Mouse (Mus musculus): ENCODE results near the gene Traf3ip2.
A peak's percentile ranks its signal among the peaks of the same experiment; 100 is the strongest.

Traf3ip2 gene

GRCm38 (mm10) chr10:39601068-39601467 is 11.7 kb upstream of the Traf3ip2 start:
- DNase-seq: no peak

GRCm38 (mm10) chr10:39606434-39606833 is 6.3 kb upstream of the Traf3ip2 start:
- DNase-seq: no peak

GRCm38 (mm10) chr10:39611234-39611633 is 1.5 kb upstream of the Traf3ip2 start:
- no peak for DNase-seq

GRCm38 (mm10) chr10:39612131-39612530 is 603 bp upstream of the Traf3ip2 start:
- DNase-seq: no peak

- DNase-seq: no peak
Observed at GRCm38 (mm10) chr10:39612989-39613831, 476 bp downstream of the Traf3ip2 start.

- DNase-seq: no peak
Observed at GRCm38 (mm10) chr10:39613973-39614372, 1.2 kb downstream of the Traf3ip2 start.

GRCm38 (mm10) chr10:39614676-39615075 is 1.9 kb downstream of the Traf3ip2 start:
- no peak for DNase-seq

- no peak for DNase-seq
Observed at GRCm38 (mm10) chr10:39615531-39616229, 2.9 kb downstream of the Traf3ip2 start.

GRCm38 (mm10) chr10:39616230-39616590 is 3.5 kb downstream of the Traf3ip2 start:
- no peak for DNase-seq

GRCm38 (mm10) chr10:39616626-39617025 is 3.9 kb downstream of the Traf3ip2 start:
- DNase-seq: no peak

- no peak for DNase-seq
Observed at GRCm38 (mm10) chr10:39618431-39618830, 5.7 kb downstream of the Traf3ip2 start.

- no peak for DNase-seq
Observed at GRCm38 (mm10) chr10:39620626-39621025, 7.9 kb downstream of the Traf3ip2 start.

GRCm38 (mm10) chr10:39623806-39624205 is 11.1 kb downstream of the Traf3ip2 start:
- DNase-seq: no peak

GRCm38 (mm10) chr10:39624837-39625625 is 12.3 kb downstream of the Traf3ip2 start:
- no peak for DNase-seq

- no peak for DNase-seq
Observed at GRCm38 (mm10) chr10:39625626-39626260, 13.0 kb downstream of the Traf3ip2 start.

- no peak for DNase-seq
Observed at GRCm38 (mm10) chr10:39626376-39626775, 13.6 kb downstream of the Traf3ip2 start.

GRCm38 (mm10) chr10:39628799-39629517 is 16.2 kb downstream of the Traf3ip2 start:
- DNase-seq: no peak

GRCm38 (mm10) chr10:39629746-39630552 is 17.2 kb downstream of the Traf3ip2 start:
- peak; percentile 53 for DNase-seq

GRCm38 (mm10) chr10:39630811-39631210 is 18.1 kb downstream of the Traf3ip2 start:
- DNase-seq: no peak

GRCm38 (mm10) chr10:39631627-39632026 is 18.9 kb downstream of the Traf3ip2 start:
- DNase-seq: no peak

- DNase-seq: no peak
Observed at GRCm38 (mm10) chr10:39633379-39633778, 20.6 kb downstream of the Traf3ip2 start.
